Mouse (Mus musculus) intestine, postnatal 0 days (tissue): ENCODE measurements at regions not wholly inside any gene's neighbourhood (a gene's known extent, or its start where the extent isn't known, plus 50 kb on each side); places are given as distances from the start of the nearest gene placed in this dataset.

Source experiments
- ATAC-seq: fragments of 200-750 bp; cut with Nextera tagmentation; 2 replicates; pipeline ENCODE4 v1.8.0; 2017; ENCODE audit warnings: mild to moderate bottlenecking, moderate TSS enrichment, moderate library complexity
- H3K27ac ChIP-seq: fragments of 300-500 bp; sonication (generic); 2 replicates; pipeline ENCODE4 v1.5.1; 2014; ENCODE audit warnings: mild to moderate bottlenecking, low read depth, low read length, moderate library complexity
- H3K27me3 ChIP-seq: fragments of 300-500 bp; sonication (generic); replicated peaks from 2 replicates; pipeline ENCODE4 v1.6.1; 2014; ENCODE audit warnings: low read length, mixed read lengths; ENCODE audit not compliant: control insufficient read depth, insufficient read depth
- H3K36me3 ChIP-seq: fragments of 300-500 bp; sonication (generic); 2 replicates; pipeline ENCODE4 v1.6.1; 2014; ENCODE audit warnings: mild to moderate bottlenecking, moderate library complexity; ENCODE audit not compliant: control insufficient read depth, insufficient read depth
- H3K4me1 ChIP-seq: fragments of 300-500 bp; sonication (generic); replicated peaks from 2 replicates; pipeline ENCODE4 v1.6.1; 2014; ENCODE audit warnings: antibody characterized with exemption, low read length, mixed read lengths; ENCODE audit not compliant: control insufficient read depth, insufficient read depth
- H3K4me2 ChIP-seq: fragments of 300-500 bp; sonication (generic); replicated peaks from 2 replicates; pipeline ENCODE4 v1.6.1; 2014; ENCODE audit warnings: low read depth, mild to moderate bottlenecking, moderate library complexity
- H3K4me3 ChIP-seq: fragments of 300-500 bp; sonication (generic); 2 replicates; pipeline ENCODE4 v1.5.1; 2014; ENCODE audit warnings: low read depth, low read length
- H3K9ac ChIP-seq: fragments of 300-500 bp; sonication (generic); 2 replicates; pipeline ENCODE4 v1.6.1; 2014; ENCODE audit warnings: mild to moderate bottlenecking, low read depth, low read length
- H3K9me3 ChIP-seq: fragments of 300-500 bp; sonication (generic); 2 replicates; pipeline ENCODE4 v1.6.1; 2016; ENCODE audit warnings: mixed run types; ENCODE audit not compliant: control insufficient read depth
- CTCF ChIP-seq: sonication (generic); IDR thresholded peaks from 2 replicates; pipeline ENCODE4 v1.5.1; 2016; ENCODE audit warnings: low read depth, mild to moderate bottlenecking, control low read depth, antibody characterized with exemption, moderate library complexity
- WGBS: fragments of 180-500 bp; shearing (Covaris S2); extraction: QIAGEN DNeasy Blood & Tissue Kit; methylation state at CpG from one replicate; pipeline ENCODE4 v1.1.7; 2014; 5-methylcytosine and 5-hydroxymethylcytosine counted together

GRCm38 (mm10) chr13:37602256-37602655, 175.9 kb upstream of the Rreb1 start:
- Histone ChIP-seq H3K4me3 (no peak overlapping the region), H3K36me3 (no peaks in the 10 kb centered on the region), H3K9me3 (no peaks in the 10 kb centered on the region), H3K4me2 (no peak overlapping the region), H3K27me3 (no peaks in the 10 kb centered on the region), H3K27ac (no peak overlapping the region), H3K4me1 (peaks cover 7% of the 10 kb centered on the region; the same call in 1 of the 2 replicates), H3K9ac (no peak overlapping the region)
- 59% methylated on average over 4 of the region's 4 CpGs for WGBS
- TF ChIP-seq CTCF: no peak
- ATAC-seq: no peak

- Histone ChIP-seq H3K36me3 (no peaks in the 10 kb centered on the region), H3K4me2 (no peak overlapping the region), H3K9me3 (no peaks in the 10 kb centered on the region), H3K27ac (no peak overlapping the region), H3K4me1 (no peaks in the 10 kb centered on the region), H3K9ac (no peak overlapping the region), H3K4me3 (no peak overlapping the region), H3K27me3 (no peaks in the 10 kb centered on the region)
- WGBS: 70% methylated on average over 8 of the region's 8 CpGs
- no peak for TF ChIP-seq CTCF
- ATAC-seq: no peak
Measured at GRCm38 (mm10) chr13:37603226-37603994, 174.8 kb upstream of the Rreb1 start.

- H3K4me2 ChIP-seq: no peak overlapping the region
- no peak for ATAC-seq
- no peak for TF ChIP-seq CTCF
- H3K27me3 ChIP-seq: no peaks in the 10 kb centered on the region
- no peak overlapping the region for H3K9ac ChIP-seq
- no peaks in the 10 kb centered on the region for H3K4me1 ChIP-seq
- H3K9me3 ChIP-seq: no peaks in the 10 kb centered on the region
- no peaks in the 10 kb centered on the region for H3K36me3 ChIP-seq
- WGBS: 90% methylated on average over 5 of the region's 5 CpGs
- H3K27ac ChIP-seq: no peak overlapping the region
- H3K4me3 ChIP-seq: no peak overlapping the region
Measured at GRCm38 (mm10) chr13:37606250-37606649, 171.9 kb upstream of the Rreb1 start.

DNA sequence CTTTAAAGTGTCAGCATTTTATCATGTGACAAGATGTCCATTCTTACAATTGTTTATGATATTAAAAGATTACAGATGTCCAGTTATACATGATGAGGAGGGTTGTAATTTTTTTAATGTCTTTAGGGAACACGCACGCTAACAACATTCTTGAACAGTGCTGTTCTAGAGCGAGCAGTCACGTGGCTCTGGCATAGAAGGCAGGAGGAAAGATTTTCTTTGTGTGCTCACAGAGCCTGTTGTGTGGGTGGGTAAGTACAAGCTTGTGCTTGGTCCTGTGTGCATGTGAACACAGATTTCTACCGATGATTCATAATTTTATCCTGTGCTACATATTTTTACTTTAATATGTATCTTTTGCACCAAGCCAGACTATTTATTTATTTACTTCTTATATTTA, 169.1 kb upstream of the Rreb1 start:
- H3K4me1 ChIP-seq: no peaks in the 10 kb centered on the region
- H3K27me3 ChIP-seq: no peaks in the 10 kb centered on the region
- 81% methylated on average over 5 of the region's 5 CpGs for WGBS
- no peak overlapping the region for H3K27ac ChIP-seq
- ATAC-seq: no peak
- H3K9me3 ChIP-seq: no peaks in the 10 kb centered on the region
- no peak overlapping the region for H3K4me3 ChIP-seq
- H3K36me3 ChIP-seq: no peaks in the 10 kb centered on the region
- no peak overlapping the region for H3K9ac ChIP-seq
- TF ChIP-seq CTCF: no peak
- H3K4me2 ChIP-seq: no peak overlapping the region

GRCm38 (mm10) chr13:37611387-37611786, 166.8 kb upstream of the Rreb1 start:
- Histone ChIP-seq H3K4me2 (no peak overlapping the region), H3K4me1 (no peaks in the 10 kb centered on the region), H3K9ac (no peak overlapping the region), H3K36me3 (no peaks in the 10 kb centered on the region), H3K27ac (no peak overlapping the region), H3K27me3 (no peaks in the 10 kb centered on the region), H3K9me3 (no peaks in the 10 kb centered on the region), H3K4me3 (no peak overlapping the region)
- 76% methylated on average over 3 of the region's 3 CpGs for WGBS
- TF ChIP-seq CTCF: no peak
- no peak for ATAC-seq

GRCm38 (mm10) chr13:37617015-37617414, 161.2 kb upstream of the Rreb1 start:
- Histone ChIP-seq H3K4me2 (no peak overlapping the region), H3K4me3 (no peak overlapping the region), H3K9me3 (no peaks in the 10 kb centered on the region), H3K36me3 (no peaks in the 10 kb centered on the region), H3K4me1 (0 out of 2 replicates have a peak, but pooled peaks cover 3% of the 10 kb centered on the region), H3K27ac (no peak overlapping the region), H3K27me3 (no peaks in the 10 kb centered on the region), H3K9ac (no peak overlapping the region)
- no peak for ATAC-seq
- TF ChIP-seq CTCF: no peak
- 86% methylated on average over 4 of the region's 4 CpGs for WGBS
